Mouse (Mus musculus): ENCODE measurements around the gene Adamts20.

DNA sequence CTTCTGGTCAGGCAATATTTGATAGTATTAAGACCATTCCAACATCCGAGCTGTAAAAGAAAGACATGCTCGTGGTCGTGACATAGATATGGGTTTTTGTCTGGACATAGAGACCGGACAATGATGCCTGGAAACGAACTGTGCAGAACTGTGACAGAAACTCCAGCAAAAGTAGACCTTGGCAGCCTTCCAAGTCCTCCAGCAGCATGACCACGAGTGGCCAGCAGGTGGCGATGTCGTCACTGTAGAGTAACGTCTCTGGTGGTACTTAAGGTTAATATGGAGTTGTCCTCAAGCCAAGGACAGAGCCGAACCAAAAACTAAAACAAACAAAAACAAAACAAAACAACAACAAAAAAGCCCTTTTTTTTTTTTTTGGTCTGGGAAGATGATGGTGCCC, 199.6 kb downstream of the Adamts20 start:
- peak; percentile 88 for TF ChIP-seq CTCF (IDR thresholded peaks at IDR 0.05; ENCODE audit: borderline replicate concordance, control insufficient read depth, extremely low read depth, insufficient read depth, low read length, poor library complexity)
- TF ChIP-seq POLR2A (IDR thresholded peaks at IDR 0.05; ENCODE audit: control insufficient read depth, extremely low read depth, insufficient read depth, low read length, poor library complexity) = no peak

All from thymus, adult 2 months (tissue).